Mouse (Mus musculus) spleen, postnatal 4 days (tissue): ENCODE results near the gene Proser3.
A peak's percentile ranks its signal among the peaks of the same experiment; 100 is the strongest.

Experiments used
- DNase-seq, 2 experiments: peaks; one replicate each; pipeline ENCODE4 v3.0.0; 2022; ENCODE audit warnings: low spot score in 2 of 2

Gene Proser3

GRCm38 (mm10) chr7:30490251-30490956 is 61.7 kb downstream of the Proser3 start:
- peak; percentile 36 to 71 for DNase-seq
